Mouse (Mus musculus) embryonic fibroblast, embryonic 13.5 days (primary cell): ENCODE data around the gene Serpina9.

ENCODE experiments used
- CTCF ChIP-seq: IDR thresholded peaks from 2 replicates; pipeline ENCODE4 v1.5.1; 2011; ENCODE audit warnings: mild to moderate bottlenecking, control low read depth, low read length, moderate library complexity, borderline replicate concordance; ENCODE audit not compliant: insufficient read depth
- POLR2A ChIP-seq: IDR thresholded peaks from 2 replicates; pipeline ENCODE4 v1.6.1; 2011; ENCODE audit warnings: low read depth, mild to moderate bottlenecking, control low read depth, low read length, moderate library complexity

DNA sequence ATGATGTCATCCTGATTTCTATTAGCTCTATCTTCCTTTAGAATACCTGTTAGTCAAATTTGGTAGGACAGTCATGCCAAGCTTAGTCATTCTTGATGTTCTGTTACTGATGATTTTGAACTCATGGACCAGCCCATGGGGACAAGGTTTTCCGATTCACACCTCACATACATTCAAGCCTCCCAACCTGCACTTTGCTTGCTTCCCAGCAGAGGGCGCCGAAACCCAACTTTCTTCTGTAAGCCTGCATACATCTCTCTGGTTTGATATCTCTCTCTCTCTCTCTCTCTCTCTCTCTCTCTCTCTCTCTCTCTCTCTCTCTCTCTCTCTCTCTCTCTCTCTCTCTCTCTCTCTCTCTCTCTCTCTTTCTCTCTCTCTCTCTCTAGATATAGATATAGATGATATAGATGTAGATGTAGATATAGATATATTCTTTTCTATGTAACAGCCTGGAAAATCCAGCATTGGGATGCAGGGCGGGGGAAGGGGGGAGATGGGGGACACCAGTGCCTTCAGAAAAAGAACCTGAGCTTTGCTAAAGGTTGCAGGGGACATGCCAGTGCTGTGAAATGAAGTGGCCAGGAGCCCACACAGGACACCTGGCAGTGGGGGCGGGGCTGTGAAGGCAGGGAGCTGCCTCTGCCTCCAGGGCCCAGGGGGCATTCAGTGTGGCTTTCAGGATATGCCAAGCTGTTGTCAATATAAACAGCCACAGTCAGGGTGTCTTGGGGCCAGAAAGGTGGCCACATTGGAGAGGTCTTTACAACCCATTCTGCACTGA lies 18.1 kb downstream of the Serpina9 start:
- TF ChIP-seq POLR2A (no peak), CTCF (peak; percentile 78)
